Comparison of ENCODE assay signal across 8 mouse cellular contexts in the genomic region with DNA sequence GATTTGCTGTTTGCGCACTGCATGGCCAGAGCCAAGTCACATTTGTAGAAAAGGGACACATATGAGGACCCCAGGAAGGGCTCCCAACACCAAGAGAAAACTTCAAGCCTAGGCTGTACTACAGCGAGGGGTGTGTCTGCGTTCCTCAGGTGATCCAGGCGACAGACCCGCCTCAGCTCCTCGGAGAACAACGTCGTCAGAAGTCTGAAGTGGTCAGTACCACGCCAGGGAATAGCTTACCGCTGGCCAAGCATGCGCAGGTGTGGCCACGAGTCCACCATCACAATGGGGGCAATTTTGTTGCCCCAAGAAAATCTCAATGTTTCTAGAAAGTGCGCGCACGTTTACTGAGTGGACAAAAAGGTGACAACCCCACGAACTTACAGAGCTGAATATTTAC. TPM values are rescaled to one million over a fixed set of nuclear protein-coding genes. Genes with fewer than 3 reads are reported as not detected.
DNase-seq lines count a peak whose midpoint lies in the region; ATAC-seq and TF ChIP-seq lines count a peak whose summit lies in the region.

No protein-coding gene starts in this region.

- ATAC-seq in hindbrain, embryonic 13.5 days (ENCODE audit: low FRiP score): no peak
- ATAC-seq in liver, embryonic 15.5 days (ENCODE audit: insufficient read depth): no peak

- WGBS in hindbrain, embryonic 13.5 days: 8% methylated on average over 16 of the region's 16 CpGs
- WGBS in liver, embryonic 15.5 days (ENCODE audit: insufficient replicate concordance): 13% methylated on average over 16 of the region's 16 CpGs
- 9% methylated on average over 16 of the region's 16 CpGs for WGBS in small intestine, adult 2 months

- TF ChIP-seq CTCF in E14TG2a.4 (conservative IDR thresholded peaks at IDR 0.05; ENCODE audit: low read length): no peak
- TF ChIP-seq CTCF in small intestine, adult 2 months (IDR thresholded peaks at IDR 0.05; ENCODE audit: extremely low read depth, insufficient read length, insufficient replicate concordance, low read depth, low read length): no peak

- peaks cover 85% of the 10 kb centered on the region for H3K4me1 ChIP-seq in E14TG2a.4 (replicated peaks; ENCODE audit: low read depth, low read length)
- peaks cover 57% of the 10 kb centered on the region for H3K4me1 ChIP-seq in hindbrain, embryonic 13.5 days (replicated peaks)
- H3K4me1 ChIP-seq in liver, embryonic 15.5 days (replicated peaks): peaks cover 72% of the 10 kb centered on the region
- H3K4me1 ChIP-seq in small intestine, adult 2 months (ENCODE audit: control insufficient read depth, insufficient read depth, insufficient read length, low read length): peaks cover 16% of the 10 kb centered on the region

- peak; percentile 35 for DNase-seq in R1 (ENCODE audit: low read depth, low spot score)
- DNase-seq in gastrocnemius, adult 8-10 months (ENCODE audit: low spot score in 2 of 2): no peak
- DNase-seq in thymus, postnatal 10 days (ENCODE audit: low spot score in 2 of 2): no peak
- no peak for DNase-seq in adrenal gland, postnatal 10 days

- no peak for TF ChIP-seq POLR2A in small intestine, adult 2 months (IDR thresholded peaks at IDR 0.05; ENCODE audit: low read depth, low read length)

- peak overlapping the region; percentile 100; the same call in 1 of the 2 replicates for H3K27ac ChIP-seq in hindbrain, embryonic 13.5 days
- H3K27ac ChIP-seq in liver, embryonic 15.5 days (replicated peaks): peak overlapping the region; percentile 49; the same call in 1 of the 2 replicates
- 0 out of 2 replicates have a peak overlapping the region, but pooled peaks have one; percentile 14 for H3K27ac ChIP-seq in small intestine, adult 2 months (ENCODE audit: insufficient read depth, low read depth, low read length)

- peak overlapping the region; percentile 98 for H3K4me2 ChIP-seq in hindbrain, embryonic 13.5 days
- H3K4me2 ChIP-seq in liver, embryonic 15.5 days: peak overlapping the region; percentile 98

- peak overlapping the region; percentile 95 for H3K4me3 ChIP-seq in E14TG2a.4 (replicated peaks; ENCODE audit: low read length)
- peak overlapping the region; percentile 93 for H3K4me3 ChIP-seq in hindbrain, embryonic 13.5 days
- peak overlapping the region; percentile 81 for H3K4me3 ChIP-seq in liver, embryonic 15.5 days (replicated peaks)
- peak overlapping the region; percentile 75 for H3K4me3 ChIP-seq in small intestine, adult 2 months (ENCODE audit: low read depth, low read length)

- peak overlapping the region; percentile 99 for H3K9ac ChIP-seq in hindbrain, embryonic 13.5 days
- peak overlapping the region; percentile 77; the same call in 1 of the 2 replicates for H3K9ac ChIP-seq in liver, embryonic 15.5 days

- H3K9me3 ChIP-seq in E14TG2a.4 (ENCODE audit: low read length): no peaks in the 10 kb centered on the region
- H3K9me3 ChIP-seq in hindbrain, embryonic 13.5 days: no peaks in the 10 kb centered on the region
- no peaks in the 10 kb centered on the region for H3K9me3 ChIP-seq in liver, embryonic 15.5 days (replicated peaks)

- H3K36me3 ChIP-seq in E14TG2a.4 (ENCODE audit: insufficient read depth, low read length): peaks cover 36% of the 10 kb centered on the region
- H3K36me3 ChIP-seq in hindbrain, embryonic 13.5 days: peaks cover 31% of the 10 kb centered on the region
- peaks cover 18% of the 10 kb centered on the region for H3K36me3 ChIP-seq in liver, embryonic 15.5 days (replicated peaks)
- peaks cover 14% of the 10 kb centered on the region for H3K36me3 ChIP-seq in small intestine, adult 2 months (ENCODE audit: control insufficient read depth, insufficient read depth, low read length)

- no peaks in the 10 kb centered on the region for H3K27me3 ChIP-seq in E14TG2a.4 (ENCODE audit: insufficient read depth, low read length)
- no peaks in the 10 kb centered on the region for H3K27me3 ChIP-seq in hindbrain, embryonic 13.5 days
- peaks cover 10% of the 10 kb centered on the region; the same call in 1 of the 2 replicates for H3K27me3 ChIP-seq in liver, embryonic 15.5 days
- H3K27me3 ChIP-seq in small intestine, adult 2 months (ENCODE audit: control insufficient read depth, insufficient read depth, low read length): no peaks in the 10 kb centered on the region

RNA-seq across cellular contexts. Expression of gene Ptov1, which starts 1.1 kb away (rescaled TPM):
- 495 and 503 TPM in 2 replicates for polyA plus RNA-seq in hindbrain, embryonic 13.5 days (2015; fragmentation: Nextera tagmentation; extraction: Ambion mirVana)
- polyA plus RNA-seq in liver, embryonic 15.5 days (2015; fragmentation: Nextera tagmentation; extraction: Ambion mirVana): 54.1 and 59.1 TPM in 2 replicates
- polyA plus RNA-seq in small intestine, adult 2 months (2012; rRNA removed): 82.3 and 141 TPM in 2 replicates
- total RNA-seq in gastrocnemius, adult 8-10 months (2022): 100 to 1,000 TPM; 146 to 178 (median 160) TPM
- total RNA-seq in adrenal gland, postnatal 10 days (2021): 100 to 1,000 TPM; 239 to 266 TPM

RNA-seq across cellular contexts. Expression of gene Pnkp, which starts 11.5 kb away (rescaled TPM):
- polyA plus RNA-seq in hindbrain, embryonic 13.5 days (2015; fragmentation: Nextera tagmentation; extraction: Ambion mirVana): 34.1 and 35.8 TPM in 2 replicates
- polyA plus RNA-seq in liver, embryonic 15.5 days (2015; fragmentation: Nextera tagmentation; extraction: Ambion mirVana): 23.8 and 28.9 TPM in 2 replicates
- 36.9 and 84.2 TPM in 2 replicates for polyA plus RNA-seq in small intestine, adult 2 months (2012; rRNA removed)
- 10 to 100 TPM; 21.2 to 23.9 (median 22.4) TPM for total RNA-seq in gastrocnemius, adult 8-10 months (2022)
- total RNA-seq in adrenal gland, postnatal 10 days (2021): 10 to 100 TPM; 37.6 to 38.6 TPM

RNA-seq across cellular contexts. Expression of gene Tbc1d17, which starts 19.6 kb away (rescaled TPM):
- 108 and 112 TPM in 2 replicates for polyA plus RNA-seq in hindbrain, embryonic 13.5 days (2015; fragmentation: Nextera tagmentation; extraction: Ambion mirVana)
- 26.1 and 29.4 TPM in 2 replicates for polyA plus RNA-seq in liver, embryonic 15.5 days (2015; fragmentation: Nextera tagmentation; extraction: Ambion mirVana)
- 32.1 and 63.2 TPM in 2 replicates for polyA plus RNA-seq in small intestine, adult 2 months (2012; rRNA removed)
- 10 to 100 TPM; 58.9 to 71.3 (median 63.3) TPM for total RNA-seq in gastrocnemius, adult 8-10 months (2022)
- total RNA-seq in adrenal gland, postnatal 10 days (2021): 10 to 100 TPM; 61.9 to 73.1 TPM

RNA-seq across cellular contexts. Expression of gene Akt1s1, which starts 19.7 kb away (rescaled TPM):
- polyA plus RNA-seq in hindbrain, embryonic 13.5 days (2015; fragmentation: Nextera tagmentation; extraction: Ambion mirVana): 86.8 and 93.7 TPM in 2 replicates
- 27.7 and 32.3 TPM in 2 replicates for polyA plus RNA-seq in liver, embryonic 15.5 days (2015; fragmentation: Nextera tagmentation; extraction: Ambion mirVana)
- 180 and 283 TPM in 2 replicates for polyA plus RNA-seq in small intestine, adult 2 months (2012; rRNA removed)
- total RNA-seq in gastrocnemius, adult 8-10 months (2022): 100 to 1,000 TPM; 139 to 158 (median 141) TPM
- total RNA-seq in adrenal gland, postnatal 10 days (2021): 100 to 1,000 TPM in 1 of 2 experiments, 10 to 100 TPM in 1; 92.4 to 109 TPM

RNA-seq across cellular contexts. Expression of gene Med25, which starts 24.0 kb away (rescaled TPM):
- 142 and 147 TPM in 2 replicates for polyA plus RNA-seq in hindbrain, embryonic 13.5 days (2015; fragmentation: Nextera tagmentation; extraction: Ambion mirVana)
- polyA plus RNA-seq in liver, embryonic 15.5 days (2015; fragmentation: Nextera tagmentation; extraction: Ambion mirVana): 46.8 and 56.2 TPM in 2 replicates
- 85.8 and 208 TPM in 2 replicates for polyA plus RNA-seq in small intestine, adult 2 months (2012; rRNA removed)
- total RNA-seq in gastrocnemius, adult 8-10 months (2022): 10 to 100 TPM; 64.0 to 79.1 (median 71.0) TPM
- total RNA-seq in adrenal gland, postnatal 10 days (2021): 10 to 100 TPM; 73.7 to 83.7 TPM

Comparison
In these comparisons a context has a peak if more than half of its experiments do, and no peak if none do; other contexts are left out.
1. H3K27ac ChIP-seq: peak in every context shown above with its lines; median percentile 100 in hindbrain, embryonic 13.5 days; 49 in liver, embryonic 15.5 days; 14 in small intestine, adult 2 months.